Mouse (Mus musculus) heart, embryonic 12.5 days (tissue): Measurements from ENCODE around the gene AI854703. TPM values are rescaled to one million over a fixed set of nuclear protein-coding genes. Genes with fewer than 3 reads are reported as not detected.
A peak's percentile ranks its signal among the peaks of the same experiment; 100 is the strongest.

ENCODE experiments used
- ATAC-seq: fragments of 200-750 bp; cut with Nextera tagmentation; 2 replicates; pipeline ENCODE4 v1.8.0; 2017; ENCODE audit warnings: moderate TSS enrichment, moderate library complexity; ENCODE audit not compliant: insufficient number of reproducible peaks, low FRiP score
- H3K27ac ChIP-seq: fragments of 300-500 bp; sonication (generic); 2 replicates; pipeline ENCODE4 v1.5.1; 2016; ENCODE audit warnings: mild to moderate bottlenecking, moderate library complexity; ENCODE audit not compliant: poor library complexity, severe bottlenecking
- H3K27me3 ChIP-seq: fragments of 300-500 bp; sonication (generic); replicated peaks from 2 replicates; pipeline ENCODE4 v1.6.1; 2016; ENCODE audit warnings: mild to moderate bottlenecking, moderate library complexity
- H3K36me3 ChIP-seq: fragments of 300-500 bp; sonication (generic); 2 replicates; pipeline ENCODE4 v1.6.1; 2016; ENCODE audit warnings: mild to moderate bottlenecking, moderate library complexity
- H3K4me1 ChIP-seq: fragments of 300-500 bp; sonication (generic); replicated peaks from 2 replicates; pipeline ENCODE4 v1.6.1; 2016; ENCODE audit warnings: mild to moderate bottlenecking
- H3K4me2 ChIP-seq: fragments of 300-500 bp; sonication (generic); 2 replicates; pipeline ENCODE4 v1.6.1; 2016; ENCODE audit warnings: mild to moderate bottlenecking, moderate library complexity
- H3K4me3 ChIP-seq: fragments of 300-500 bp; sonication (generic); 2 replicates; pipeline ENCODE4 v1.5.1; 2016; ENCODE audit warnings: mild to moderate bottlenecking
- H3K9ac ChIP-seq: fragments of 300-500 bp; sonication (generic); 2 replicates; pipeline ENCODE4 v1.6.1; 2016; ENCODE audit warnings: mild to moderate bottlenecking, moderate library complexity
- H3K9me3 ChIP-seq: fragments of 300-500 bp; sonication (generic); replicated peaks from 2 replicates; pipeline ENCODE4 v1.6.1; 2016; ENCODE audit warnings: mild to moderate bottlenecking, moderate library complexity
- WGBS: fragments of 180-500 bp; shearing (Covaris S2); methylation state at CpG from one replicate; pipeline ENCODE4 v1.1.7; 2016; 5-methylcytosine and 5-hydroxymethylcytosine counted together
- polyA plus RNA-seq: library from polyadenylated mRNA; unstranded; fragments of >200 nt; fragmentation: Nextera tagmentation; extraction: Ambion mirVana; gene quantifications from 2 replicates; pipeline ENCODE4 v1.2.1, GENCODE M21; 2016

Gene AI854703
- polyA plus RNA-seq: 1.3 TPM in 2 replicates

- Histone ChIP-seq H3K36me3 (peaks cover 3% of the 10 kb centered on the region), H3K27ac (no peak within 1 kb of the TSS), H3K27me3 (peaks cover 28% of the 10 kb centered on the region), H3K9ac (peak within 1 kb of the TSS; percentile 72), H3K4me1 (peaks cover 23% of the 10 kb centered on the region), H3K4me3 (peak within 1 kb of the TSS; percentile 57), H3K4me2 (peak within 1 kb of the TSS; percentile 91), H3K9me3 (no peaks in the 10 kb centered on the region)
- no peak for ATAC-seq
- WGBS: 31% methylated on average over 8 of the region's 8 CpGs
Measured at GRCm38 (mm10) chr6:48626464-48626863, at the start of gene AI854703. Gene AI854703, plus strand, starts transcription at chr6:48626764.

- H3K27me3 ChIP-seq: no peaks in the 10 kb centered on the region
- H3K4me3 ChIP-seq: no peak overlapping the region
- no peak for ATAC-seq
- H3K27ac ChIP-seq: peak overlapping the region; percentile 74
- H3K36me3 ChIP-seq: no peaks in the 10 kb centered on the region
- H3K9me3 ChIP-seq: no peaks in the 10 kb centered on the region
- H3K9ac ChIP-seq: no peak overlapping the region
- peaks cover 39% of the 10 kb centered on the region for H3K4me1 ChIP-seq
- WGBS: 48% methylated on average over 5 of the region's 5 CpGs
- no peak overlapping the region for H3K4me2 ChIP-seq
Measured at GRCm38 (mm10) chr6:48578736-48579135, 47.8 kb upstream of the AI854703 start.

GRCm38 (mm10) chr6:48579215-48579648, 47.3 kb upstream of the AI854703 start:
- Histone ChIP-seq H3K27me3 (no peaks in the 10 kb centered on the region), H3K9ac (peak overlapping the region; percentile 17; the same call in 1 of the 2 replicates), H3K4me3 (no peak overlapping the region), H3K4me2 (peak overlapping the region; percentile 44), H3K27ac (peak overlapping the region; percentile 74), H3K36me3 (no peaks in the 10 kb centered on the region), H3K9me3 (no peaks in the 10 kb centered on the region), H3K4me1 (peaks cover 35% of the 10 kb centered on the region)
- WGBS: 11% methylated on average over 5 of the region's 5 CpGs
- ATAC-seq: peak; percentile 34; the same call in 1 of the 2 replicates

- Histone ChIP-seq H3K4me1 (peaks cover 34% of the 10 kb centered on the region), H3K9me3 (0 out of 2 replicates have a peak, but pooled peaks cover 3% of the 10 kb centered on the region), H3K27ac (peak overlapping the region; percentile 60; the same call in 1 of the 2 replicates), H3K4me2 (no peak overlapping the region; the same call in 1 of the 2 replicates), H3K27me3 (no peaks in the 10 kb centered on the region), H3K36me3 (no peaks in the 10 kb centered on the region), H3K9ac (peak overlapping the region; percentile 18; the same call in 1 of the 2 replicates), H3K4me3 (no peak overlapping the region)
- 8% methylated on average over 3 of the region's 3 CpGs for WGBS
- ATAC-seq: no peak
Measured at GRCm38 (mm10) chr6:48581257-48581656, 45.3 kb upstream of the AI854703 start.

GRCm38 (mm10) chr6:48582037-48582436, 44.5 kb upstream of the AI854703 start:
- no peak overlapping the region for H3K27ac ChIP-seq
- H3K27me3 ChIP-seq: no peaks in the 10 kb centered on the region
- H3K4me3 ChIP-seq: no peak overlapping the region
- ATAC-seq: no peak
- 0 out of 2 replicates have a peak overlapping the region, but pooled peaks have one; percentile 32 for H3K9ac ChIP-seq
- H3K4me2 ChIP-seq: no peak overlapping the region
- H3K36me3 ChIP-seq: no peaks in the 10 kb centered on the region
- WGBS: 70% methylated on average over 3 of the region's 3 CpGs
- peaks cover 34% of the 10 kb centered on the region for H3K4me1 ChIP-seq
- H3K9me3 ChIP-seq: 0 out of 2 replicates have a peak, but pooled peaks cover 3% of the 10 kb centered on the region

GRCm38 (mm10) chr6:48589194-48589750, 37.3 kb upstream of the AI854703 start, which contains the start of gene Gm45021:
Gene Gm45021, plus strand, starts transcription at chr6:48589610.
- H3K9ac ChIP-seq: peak within 1 kb of the TSS; percentile 43
- no peak within 1 kb of the TSS for H3K4me3 ChIP-seq
- H3K27ac ChIP-seq: peak within 1 kb of the TSS; percentile 82
- H3K4me2 ChIP-seq: peak within 1 kb of the TSS; percentile 35; the same call in 1 of the 2 replicates
- 20% methylated on average over 6 of the region's 6 CpGs for WGBS
- peaks cover 18% of the 10 kb centered on the region for H3K4me1 ChIP-seq
- ATAC-seq: no peak
- no peaks in the 10 kb centered on the region for H3K27me3 ChIP-seq
- H3K9me3 ChIP-seq: 0 out of 2 replicates have a peak, but pooled peaks cover 3% of the 10 kb centered on the region
- no peaks in the 10 kb centered on the region for H3K36me3 ChIP-seq

GRCm38 (mm10) chr6:48591221-48591845, 35.2 kb upstream of the AI854703 start:
- no peak overlapping the region for H3K4me3 ChIP-seq

GRCm38 (mm10) chr6:48591871-48592270, 34.7 kb upstream of the AI854703 start:
- Histone ChIP-seq H3K36me3 (peaks cover 18% of the 10 kb centered on the region), H3K4me3 (no peak overlapping the region), H3K27ac (no peak overlapping the region), H3K9me3 (peaks cover 10% of the 10 kb centered on the region), H3K4me1 (peaks cover 33% of the 10 kb centered on the region), H3K4me2 (no peak overlapping the region), H3K9ac (no peak overlapping the region), H3K27me3 (no peaks in the 10 kb centered on the region)
- WGBS: 84% methylated on average over 6 of the region's 6 CpGs
- ATAC-seq: no peak

More at GRCm38 (mm10) chr6:48591221-48591845, 35.2 kb upstream of the AI854703 start:
- peaks cover 4% of the 10 kb centered on the region for H3K9me3 ChIP-seq
- WGBS: 91% methylated on average over 3 of the region's 3 CpGs
- H3K4me1 ChIP-seq: peaks cover 33% of the 10 kb centered on the region
- no peaks in the 10 kb centered on the region for H3K27me3 ChIP-seq
- H3K36me3 ChIP-seq: peaks cover 13% of the 10 kb centered on the region
- no peak overlapping the region for H3K9ac ChIP-seq
- no peak overlapping the region for H3K27ac ChIP-seq
- H3K4me2 ChIP-seq: no peak overlapping the region
- ATAC-seq: no peak

GRCm38 (mm10) chr6:48593158-48594042, 33.2 kb upstream of the AI854703 start, which contains the start of the genes Repin1 and Gm44965:
Gene Repin1, plus strand, starts transcription at chr6:48593883.
Gene Gm44965, plus strand, starts transcription at chr6:48593941.
- H3K9ac ChIP-seq: peak within 1 kb of the TSS; percentile 95
- H3K4me3 ChIP-seq: peak within 1 kb of the TSS; percentile 92
- H3K36me3 ChIP-seq: peaks cover 34% of the 10 kb centered on the region
- H3K9me3 ChIP-seq: peaks cover 25% of the 10 kb centered on the region
- peaks cover 33% of the 10 kb centered on the region for H3K4me1 ChIP-seq
- peak; percentile 93 for ATAC-seq
- no peaks in the 10 kb centered on the region for H3K27me3 ChIP-seq
- H3K27ac ChIP-seq: peak within 1 kb of the TSS; percentile 93
- H3K4me2 ChIP-seq: peak within 1 kb of the TSS; percentile 88
- 9% methylated on average over 44 of the region's 45 CpGs for WGBS

GRCm38 (mm10) chr6:48594043-48594738, 32.4 kb upstream of the AI854703 start:
- H3K4me3 ChIP-seq: peak overlapping the region; percentile 92
- H3K4me2 ChIP-seq: peak overlapping the region; percentile 88
- peak overlapping the region; percentile 95 for H3K9ac ChIP-seq
- no peaks in the 10 kb centered on the region for H3K27me3 ChIP-seq
- H3K36me3 ChIP-seq: peaks cover 42% of the 10 kb centered on the region
- under 1% methylated on average over 39 of the region's 41 CpGs for WGBS
- H3K27ac ChIP-seq: peak overlapping the region; percentile 93
- H3K4me1 ChIP-seq: peaks cover 29% of the 10 kb centered on the region
- H3K9me3 ChIP-seq: peaks cover 25% of the 10 kb centered on the region
- peak; percentile 44 for ATAC-seq
